Mouse (Mus musculus) ES-Bruce4 (cell line): Measurements from ENCODE around the gene Prkd1.

Source experiments
- CTCF ChIP-seq: IDR thresholded peaks from one replicate; pipeline ENCODE4 v1.8.1; 2011; ENCODE audit warnings: low read depth, low read length
- EP300 ChIP-seq: IDR thresholded peaks from 2 replicates; pipeline ENCODE4 v1.6.1; 2011; ENCODE audit warnings: low read depth, low read length; ENCODE audit not compliant: insufficient read depth

DNA sequence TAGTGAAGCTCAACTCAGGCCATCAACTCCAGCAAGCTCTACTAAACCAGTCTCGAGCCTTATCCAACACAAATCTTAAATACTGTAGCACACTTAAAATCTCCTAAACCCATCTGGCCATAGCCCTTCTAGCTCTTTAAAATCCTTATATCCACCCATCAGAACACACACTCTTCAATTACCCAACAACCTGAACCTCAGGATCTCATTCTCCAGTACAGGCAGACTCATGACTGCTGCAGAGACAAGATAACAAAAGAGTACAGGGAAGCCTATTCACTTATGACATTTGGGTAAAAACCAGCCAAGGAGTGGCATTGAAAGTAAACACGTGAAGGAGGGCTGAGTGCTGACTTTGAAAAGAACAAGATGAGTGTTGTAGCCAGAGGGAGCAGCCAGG is 55.4 kb downstream of the Prkd1 start:
- TF ChIP-seq EP300 = no peak
- no peak for TF ChIP-seq CTCF
